Mouse (Mus musculus) forebrain, embryonic 13.5 days (tissue): ENCODE results near the gene Olfr572. TPM values are rescaled to one million over a fixed set of nuclear protein-coding genes. Genes with fewer than 3 reads are reported as not detected.

ENCODE experiments used
- ATAC-seq: fragments of 200-750 bp; cut with Nextera tagmentation; 2 replicates; pipeline ENCODE4 v1.8.0; 2017
- H3K27ac ChIP-seq: fragments of 300-500 bp; sonication (generic); 2 replicates; pipeline ENCODE4 v1.5.1; 2015; ENCODE audit warnings: inconsistent platforms, mild to moderate bottlenecking, moderate library complexity
- H3K27me3 ChIP-seq: fragments of 300-500 bp; sonication (generic); 2 replicates; pipeline ENCODE4 v1.6.1; 2015; ENCODE audit warnings: mild to moderate bottlenecking, inconsistent platforms
- H3K36me3 ChIP-seq: fragments of 300-500 bp; sonication (generic); 2 replicates; pipeline ENCODE4 v1.6.1; 2015; ENCODE audit warnings: mild to moderate bottlenecking, inconsistent platforms; ENCODE audit not compliant: poor library complexity, severe bottlenecking
- H3K4me1 ChIP-seq: fragments of 300-500 bp; sonication (generic); 2 replicates; pipeline ENCODE4 v1.6.1; 2015; ENCODE audit warnings: inconsistent platforms
- H3K4me2 ChIP-seq: fragments of 300-500 bp; sonication (generic); 2 replicates; pipeline ENCODE4 v1.6.1; 2015; ENCODE audit warnings: inconsistent platforms, mild to moderate bottlenecking, moderate library complexity
- H3K4me3 ChIP-seq: fragments of 300-500 bp; sonication (generic); 2 replicates; pipeline ENCODE4 v1.5.1; 2015; ENCODE audit warnings: mild to moderate bottlenecking, inconsistent platforms
- H3K9ac ChIP-seq: fragments of 300-500 bp; sonication (generic); 2 replicates; pipeline ENCODE4 v1.6.1; 2015; ENCODE audit warnings: mild to moderate bottlenecking, inconsistent platforms
- H3K9me3 ChIP-seq: fragments of 300-500 bp; sonication (generic); replicated peaks from 2 replicates; pipeline ENCODE4 v1.6.1; 2016; ENCODE audit warnings: inconsistent platforms
- WGBS: fragments of 180-500 bp; shearing (Covaris S2); methylation state at CpG from one replicate; pipeline ENCODE4 v1.1.7; 2015; 5-methylcytosine and 5-hydroxymethylcytosine counted together
- polyA plus RNA-seq: library from polyadenylated mRNA; unstranded; fragments of >200 nt; fragmentation: Nextera tagmentation; extraction: Ambion mirVana; gene quantifications from 2 replicates; pipeline ENCODE4 v1.2.1, GENCODE M21; 2015

Gene Olfr572
- polyA plus RNA-seq, 1 experiment from 2014 or later: not detected

DNA sequence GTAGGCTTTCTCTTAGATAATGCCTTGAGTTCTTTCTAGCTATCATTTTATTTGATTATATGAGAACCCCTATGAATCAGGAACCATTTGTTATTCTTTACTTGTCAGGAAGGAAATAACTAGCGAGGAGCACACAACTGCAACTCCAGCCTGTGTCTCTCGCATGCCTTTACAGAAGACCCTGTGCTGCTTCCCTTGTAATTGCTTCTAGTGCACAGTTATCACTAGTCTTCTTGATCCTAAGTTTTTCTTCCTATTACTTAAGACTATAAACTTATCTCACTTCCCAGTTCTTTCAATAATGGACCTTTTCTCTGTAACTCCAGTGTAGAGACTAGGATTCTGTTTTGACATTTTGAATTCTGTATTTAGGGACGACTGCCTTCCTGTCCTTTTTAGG is 33.9 kb downstream of the Olfr572 start:
- Histone ChIP-seq H3K4me3 (no peak overlapping the region), H3K27me3 (no peaks in the 10 kb centered on the region), H3K27ac (no peak overlapping the region), H3K9ac (no peak overlapping the region), H3K4me2 (no peak overlapping the region), H3K4me1 (no peaks in the 10 kb centered on the region), H3K36me3 (no peaks in the 10 kb centered on the region), H3K9me3 (no peaks in the 10 kb centered on the region)
- no peak for ATAC-seq
- WGBS: 80% methylated on average over 3 of the region's 3 CpGs

DNA sequence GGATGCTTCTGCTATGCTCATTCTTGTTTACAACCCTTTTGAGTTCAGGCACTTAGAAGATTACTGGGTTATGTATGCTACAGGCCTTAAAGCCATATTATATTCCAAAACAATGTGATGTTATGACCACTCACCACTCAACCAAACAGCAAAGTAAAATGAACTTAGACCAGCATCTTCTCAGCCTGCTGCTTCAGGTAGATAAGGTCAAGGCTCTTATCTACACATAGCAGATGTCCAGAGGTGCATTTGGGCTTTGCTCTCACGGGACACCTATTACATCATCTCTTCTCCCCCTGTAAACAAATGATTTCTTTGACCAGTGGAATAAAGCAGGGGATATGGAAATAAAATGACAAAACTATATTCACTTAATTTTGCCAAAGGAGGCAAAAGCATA is 34.4 kb downstream of the Olfr572 start, which contains the start of gene Olfr575:
Gene Olfr575 (minus strand): TSS at position 183 of the 400 bp plus-strand sequence.
- no peak within 1 kb of the TSS for H3K9ac ChIP-seq
- no peak for ATAC-seq
- no peaks in the 10 kb centered on the region for H3K4me1 ChIP-seq
- no peaks in the 10 kb centered on the region for H3K27me3 ChIP-seq
- no peaks in the 10 kb centered on the region for H3K9me3 ChIP-seq
- no peak within 1 kb of the TSS for H3K4me2 ChIP-seq
- no peak within 1 kb of the TSS for H3K27ac ChIP-seq
- H3K36me3 ChIP-seq: no peaks in the 10 kb centered on the region
- no peak within 1 kb of the TSS for H3K4me3 ChIP-seq
- 78% methylated on average over 1 of the region's 1 CpGs for WGBS

DNA sequence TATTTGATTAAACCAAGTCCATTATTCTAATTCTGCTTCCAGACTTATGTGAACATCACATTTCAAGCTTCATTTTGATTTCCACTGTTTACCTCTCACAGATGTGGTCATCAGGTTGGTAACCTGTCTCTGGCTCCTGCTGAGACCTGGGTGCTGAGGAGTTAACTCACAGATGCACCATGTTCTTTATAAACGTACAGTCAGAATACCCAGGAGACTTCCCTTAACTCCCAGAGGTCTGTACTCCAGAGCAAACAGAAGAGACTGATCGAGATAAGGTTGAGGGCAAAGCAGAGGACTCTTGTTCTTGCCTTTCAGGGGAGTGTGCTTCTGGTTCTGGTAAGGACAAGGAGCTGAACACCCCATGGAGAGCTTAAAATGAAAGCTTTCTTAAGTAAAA is 38.2 kb downstream of the Olfr572 start, which contains the start of gene Olfr576:
Gene Olfr576 (plus strand): TSS at position 301 of the 400 bp plus-strand sequence.
- no peaks in the 10 kb centered on the region for H3K9me3 ChIP-seq
- no peak within 1 kb of the TSS for H3K27ac ChIP-seq
- no peaks in the 10 kb centered on the region for H3K36me3 ChIP-seq
- H3K27me3 ChIP-seq: no peaks in the 10 kb centered on the region
- H3K4me3 ChIP-seq: no peak within 1 kb of the TSS
- WGBS: 73% methylated on average over 2 of the region's 2 CpGs
- H3K4me1 ChIP-seq: no peaks in the 10 kb centered on the region
- no peak within 1 kb of the TSS for H3K9ac ChIP-seq
- ATAC-seq: no peak
- H3K4me2 ChIP-seq: no peak within 1 kb of the TSS

DNA sequence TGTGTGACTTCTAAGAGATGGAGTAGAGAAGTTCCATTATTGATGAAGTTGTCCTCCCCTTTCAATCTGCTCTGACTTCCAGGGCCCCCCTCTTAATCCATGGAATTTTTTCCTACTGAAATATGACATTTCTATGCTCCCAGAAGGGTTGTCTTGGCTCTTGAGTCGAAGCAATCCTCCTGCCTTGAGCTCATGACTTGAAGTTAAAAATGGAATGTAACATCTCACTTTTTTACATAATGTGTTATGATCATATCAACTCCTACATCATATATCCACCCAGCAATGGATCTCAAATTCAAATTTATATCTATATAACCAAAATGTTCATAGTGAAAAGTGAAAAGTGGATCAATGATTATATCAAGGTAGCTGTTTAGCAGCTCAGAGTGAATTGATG is 50.2 kb downstream of the Olfr572 start:
- Histone ChIP-seq H3K9ac (no peak overlapping the region), H3K4me2 (no peak overlapping the region), H3K4me1 (no peaks in the 10 kb centered on the region), H3K27ac (no peak overlapping the region), H3K36me3 (no peaks in the 10 kb centered on the region), H3K4me3 (no peak overlapping the region), H3K27me3 (no peaks in the 10 kb centered on the region), H3K9me3 (no peaks in the 10 kb centered on the region)
- WGBS: 48% methylated on average over 1 of the region's 1 CpGs
- no peak for ATAC-seq

DNA sequence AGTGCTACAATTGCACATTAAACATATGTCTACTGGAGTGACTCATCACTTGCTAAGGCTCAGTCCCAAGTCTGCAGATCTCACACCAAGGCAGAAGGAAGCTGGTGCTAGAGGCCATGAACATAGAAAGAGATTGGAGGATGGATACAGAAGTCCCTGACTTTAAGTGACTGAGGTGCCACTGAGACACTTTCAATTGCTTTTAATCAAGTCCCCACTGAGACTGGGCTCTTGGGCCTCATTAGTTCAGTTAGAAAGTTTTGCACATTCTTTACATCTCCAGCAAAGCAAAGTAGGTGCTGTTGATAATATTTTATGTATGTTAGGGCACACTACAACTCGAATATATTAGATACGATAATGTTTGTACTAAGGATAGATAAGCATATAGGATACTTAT is 51.6 kb downstream of the Olfr572 start, which contains the start of gene Olfr577:
Gene Olfr577 (minus strand): TSS at position 101 of the 400 bp plus-strand sequence.
- no peak for ATAC-seq
- H3K9me3 ChIP-seq: no peaks in the 10 kb centered on the region
- H3K36me3 ChIP-seq: no peaks in the 10 kb centered on the region
- no peaks in the 10 kb centered on the region for H3K4me1 ChIP-seq
- H3K4me3 ChIP-seq: no peak within 1 kb of the TSS
- no peaks in the 10 kb centered on the region for H3K27me3 ChIP-seq
- H3K27ac ChIP-seq: no peak within 1 kb of the TSS
- 92% methylated on average over 2 of the region's 2 CpGs for WGBS
- no peak within 1 kb of the TSS for H3K4me2 ChIP-seq
- H3K9ac ChIP-seq: no peak within 1 kb of the TSS

Other genes with a start within 250 kb of the Olfr572 start
- gene Trim68, start 237.1 kb upstream of the Olfr572 start, polyA plus RNA-seq: 5.2 and 6.5 TPM in 2 replicates
- not detected in 2 replicates for gene Olfr557, start 228.5 kb upstream of the Olfr572 start, polyA plus RNA-seq
- gene Olfr558, start 222.2 kb upstream of the Olfr572 start, polyA plus RNA-seq: not detected in 2 replicates
- not detected in 2 replicates for gene Olfr33, start 205.3 kb upstream of the Olfr572 start, polyA plus RNA-seq
- not detected in 2 replicates for gene Olfr559, start 196.9 kb upstream of the Olfr572 start, polyA plus RNA-seq
- gene Olfr560, start 165.0 kb upstream of the Olfr572 start, polyA plus RNA-seq: not detected in 2 replicates
- not detected in 2 replicates for gene Olfr78, start 164.9 kb upstream of the Olfr572 start, polyA plus RNA-seq
- gene Olfr561, start 153.2 kb upstream of the Olfr572 start, polyA plus RNA-seq: not detected in 2 replicates
- gene Olfr564, start 120.9 kb upstream of the Olfr572 start, polyA plus RNA-seq: not detected in 2 replicates
- gene Olfr566, start 65.6 kb upstream of the Olfr572 start, polyA plus RNA-seq: not detected in 2 replicates
- gene Olfr568, start 47.3 kb upstream of the Olfr572 start, polyA plus RNA-seq: not detected in 2 replicates
- not detected in 2 replicates for gene Olfr569, start 33.5 kb upstream of the Olfr572 start, polyA plus RNA-seq
- not detected in 2 replicates for gene Olfr570, start 29.8 kb upstream of the Olfr572 start, polyA plus RNA-seq
- not detected in 2 replicates for gene Olfr571, start 6.9 kb upstream of the Olfr572 start, polyA plus RNA-seq
- not detected in 2 replicates for gene Olfr573-ps1, start 18.2 kb downstream of the Olfr572 start, polyA plus RNA-seq
- not detected in 2 replicates for gene Olfr574, start 24.1 kb downstream of the Olfr572 start, polyA plus RNA-seq
- gene Olfr575, start 34.4 kb downstream of the Olfr572 start, polyA plus RNA-seq: not detected in 2 replicates
- not detected in 2 replicates for gene Olfr576, start 38.3 kb downstream of the Olfr572 start, polyA plus RNA-seq
- not detected in 2 replicates for gene Olfr577, start 51.5 kb downstream of the Olfr572 start, polyA plus RNA-seq
- gene Olfr578, start 64.9 kb downstream of the Olfr572 start, polyA plus RNA-seq: not detected in 2 replicates
- not detected in 2 replicates for gene Olfr582, start 113.6 kb downstream of the Olfr572 start, polyA plus RNA-seq
- not detected in 2 replicates for gene Olfr583, start 126.9 kb downstream of the Olfr572 start, polyA plus RNA-seq
- gene Olfr584, start 157.5 kb downstream of the Olfr572 start, polyA plus RNA-seq: not detected in 2 replicates
- not detected in 2 replicates for gene Olfr585, start 173.3 kb downstream of the Olfr572 start, polyA plus RNA-seq
- not detected in 2 replicates for gene Olfr586, start 201.2 kb downstream of the Olfr572 start, polyA plus RNA-seq
- not detected in 2 replicates for gene Olfr588-ps1, start 216.5 kb downstream of the Olfr572 start, polyA plus RNA-seq
- not detected in 2 replicates for gene Olfr589, start 231.9 kb downstream of the Olfr572 start, polyA plus RNA-seq